Mouse (Mus musculus): Measurements from ENCODE around the gene Ddr1. TPM values are rescaled to one million over a fixed set of nuclear protein-coding genes. Genes with fewer than 3 reads are reported as not detected.
A peak's percentile ranks its signal among the peaks of the same experiment; 100 is the strongest.

Ddr1 gene
- polyA plus RNA-seq, 1 experiment from 2014 or later, result 57.9 TPM

DNA sequence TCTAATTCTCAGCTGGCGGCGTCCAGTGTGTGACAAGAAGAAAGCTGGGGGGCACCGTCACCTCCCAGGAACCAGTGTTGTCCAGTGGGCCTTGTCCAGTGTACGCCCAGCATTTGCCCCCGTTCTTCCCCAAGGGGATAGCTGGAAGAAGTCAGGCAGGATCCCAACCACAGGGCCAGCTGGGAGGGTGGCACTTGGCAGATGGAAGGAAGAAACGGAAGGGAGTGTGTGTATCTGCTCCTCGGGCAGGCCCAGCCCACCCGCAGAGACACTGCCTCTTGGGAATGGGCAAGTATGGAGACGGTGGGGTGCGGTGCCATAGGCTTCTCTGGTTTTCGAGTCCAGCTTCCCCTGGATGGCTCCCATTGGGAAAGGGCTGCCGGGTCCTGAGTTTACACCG, 22.4 kb downstream of the Ddr1 start:
- H3K27ac ChIP-seq, result no peak overlapping the region
- H3K9me3 ChIP-seq, result no peaks in the 10 kb centered on the region
- 88% methylated on average over 13 of the region's 13 CpGs for WGBS
- H3K36me3 ChIP-seq, result peaks cover 58% of the 10 kb centered on the region
- no peak overlapping the region for H3K4me3 ChIP-seq
- H3K9ac ChIP-seq, result no peak overlapping the region
- H3K27me3 ChIP-seq, result no peaks in the 10 kb centered on the region
- H3K4me2 ChIP-seq (replicated peaks), result no peak overlapping the region
- no peaks in the 10 kb centered on the region for H3K4me1 ChIP-seq
- ATAC-seq (ENCODE audit: low FRiP score, low read depth), result no peak

DNA sequence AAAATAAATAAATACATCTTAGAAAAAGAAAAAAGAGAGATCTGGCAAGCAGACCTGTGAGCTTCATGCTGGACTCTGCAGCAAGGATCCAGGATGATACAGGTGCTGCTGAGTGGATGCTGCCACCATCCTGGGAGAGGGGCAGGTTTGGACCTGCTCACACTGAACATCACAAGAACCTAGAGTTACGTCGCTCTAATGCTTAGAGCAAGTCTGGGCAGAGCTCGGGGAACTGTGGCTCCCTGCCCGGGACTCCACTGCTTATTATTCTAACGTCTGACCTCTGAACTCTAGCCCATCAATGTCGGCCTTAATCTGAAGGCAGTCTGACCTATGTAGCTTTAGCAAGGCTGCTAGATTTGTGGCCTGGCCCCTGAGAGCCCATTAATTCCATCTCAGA, 23.8 kb downstream of the Ddr1 start:
- Histone ChIP-seq H3K27me3 (no peaks in the 10 kb centered on the region), H3K4me1 (no peaks in the 10 kb centered on the region), H3K4me3 (no peak overlapping the region), H3K27ac (no peak overlapping the region), H3K9me3 (no peaks in the 10 kb centered on the region), H3K9ac (no peak overlapping the region), H3K36me3 (peaks cover 45% of the 10 kb centered on the region), H3K4me2 (replicated peaks) (no peak overlapping the region)
- 51% methylated on average over 6 of the region's 6 CpGs for WGBS
- no peak for ATAC-seq (ENCODE audit: low FRiP score, low read depth)

DNA sequence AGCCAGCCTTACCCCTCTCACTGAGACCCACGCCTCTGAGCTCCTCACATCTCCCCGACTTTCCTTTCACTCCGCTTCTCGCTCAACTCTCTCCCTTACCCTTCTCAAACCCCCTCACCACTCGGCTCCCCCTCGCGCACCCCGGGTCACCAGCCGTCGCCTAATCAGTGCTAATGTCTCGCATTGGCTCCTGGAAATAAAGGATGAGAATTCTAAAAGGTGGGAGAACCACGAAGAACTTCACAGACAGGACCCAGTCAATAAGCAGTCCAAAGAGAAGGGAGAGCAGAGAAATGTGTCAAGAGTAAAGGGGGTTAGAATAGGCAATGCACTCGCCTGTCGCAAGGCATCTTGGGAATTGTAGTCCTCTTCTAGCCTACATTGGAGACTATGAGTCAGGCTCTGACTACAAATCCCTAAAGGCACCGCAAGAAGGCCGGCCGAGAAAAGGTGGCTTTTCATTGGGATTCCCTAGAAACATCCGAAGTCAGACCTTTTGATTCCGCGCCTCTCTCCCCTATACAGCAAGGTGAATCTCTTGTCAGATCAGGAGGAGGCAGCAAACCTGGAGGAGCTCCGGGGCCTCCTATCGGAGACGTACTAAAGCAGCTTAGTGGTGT, 30.9 kb downstream of the Ddr1 start, which contains the start of gene Gtf2h4:
TSS of gene Gtf2h4 (minus strand) at position 324 of the 620 bp plus-strand sequence.
- peak within 1 kb of the TSS; percentile 84 for H3K9ac ChIP-seq
- WGBS, result 2% methylated on average over 23 of the region's 23 CpGs
- peaks cover 27% of the 10 kb centered on the region for H3K36me3 ChIP-seq
- H3K4me3 ChIP-seq, result peak within 1 kb of the TSS; percentile 65
- no peaks in the 10 kb centered on the region for H3K9me3 ChIP-seq
- peak; percentile 98 for ATAC-seq (ENCODE audit: low FRiP score, low read depth)
- no peak within 1 kb of the TSS for H3K27ac ChIP-seq
- H3K27me3 ChIP-seq, result no peaks in the 10 kb centered on the region
- peak within 1 kb of the TSS; percentile 91 for H3K4me2 ChIP-seq (replicated peaks)
- H3K4me1 ChIP-seq, result peaks cover 8% of the 10 kb centered on the region

DNA sequence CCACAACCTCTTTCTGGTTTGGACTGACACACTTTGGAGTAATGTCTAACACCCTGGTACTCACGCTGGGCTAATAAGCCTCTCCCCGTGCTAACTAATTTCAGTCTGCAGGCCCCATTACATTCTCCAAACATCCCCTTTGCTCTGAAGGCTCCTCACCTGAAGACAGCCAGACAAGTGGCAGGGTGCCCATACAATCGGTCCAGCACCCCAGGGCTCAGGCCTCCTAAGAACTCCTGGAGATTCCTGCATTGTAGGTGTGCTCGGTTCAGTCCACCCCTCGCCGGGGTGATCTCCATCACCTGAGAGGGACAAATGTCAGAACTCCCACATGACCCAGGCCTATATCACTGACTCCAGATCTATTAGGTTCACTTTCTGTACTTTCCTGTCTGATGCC, 31.9 kb downstream of the Ddr1 start:
- no peak for ATAC-seq (ENCODE audit: low FRiP score, low read depth)
- H3K4me3 ChIP-seq, result peak overlapping the region; percentile 65
- no peak overlapping the region for H3K27ac ChIP-seq
- peaks cover 27% of the 10 kb centered on the region for H3K36me3 ChIP-seq
- H3K9ac ChIP-seq, result peak overlapping the region; percentile 84
- no peaks in the 10 kb centered on the region for H3K9me3 ChIP-seq
- peak overlapping the region; percentile 91 for H3K4me2 ChIP-seq (replicated peaks)
- peaks cover 16% of the 10 kb centered on the region for H3K4me1 ChIP-seq
- 90% methylated on average over 6 of the region's 6 CpGs for WGBS
- no peaks in the 10 kb centered on the region for H3K27me3 ChIP-seq

DNA sequence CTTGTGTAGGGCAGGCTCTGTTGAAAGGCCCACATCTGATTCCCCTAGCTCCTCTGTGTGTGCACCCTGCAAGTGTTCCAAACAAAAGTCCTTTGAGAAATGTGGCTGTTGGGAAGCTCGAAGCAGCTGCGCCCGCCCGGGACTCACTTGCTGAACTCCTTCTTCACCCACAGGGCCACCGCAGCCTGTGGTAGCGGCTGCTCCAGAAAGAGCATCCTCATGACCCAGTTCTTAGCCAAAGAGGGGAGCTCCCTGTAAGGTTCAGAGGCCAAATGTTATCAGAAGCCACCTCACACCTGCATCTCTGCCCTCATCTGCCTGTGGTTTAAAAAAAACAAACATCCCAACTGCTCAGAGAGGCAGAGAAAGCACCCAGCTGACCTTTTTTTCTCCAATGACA, 32.6 kb downstream of the Ddr1 start:
- Histone ChIP-seq H3K4me1 (peaks cover 17% of the 10 kb centered on the region), H3K4me2 (replicated peaks) (no peak overlapping the region), H3K27me3 (no peaks in the 10 kb centered on the region), H3K27ac (no peak overlapping the region), H3K36me3 (peaks cover 27% of the 10 kb centered on the region), H3K9me3 (no peaks in the 10 kb centered on the region), H3K4me3 (no peak overlapping the region), H3K9ac (no peak overlapping the region)
- ATAC-seq (ENCODE audit: low FRiP score, low read depth), result no peak
- WGBS, result 91% methylated on average over 6 of the region's 6 CpGs

DNA sequence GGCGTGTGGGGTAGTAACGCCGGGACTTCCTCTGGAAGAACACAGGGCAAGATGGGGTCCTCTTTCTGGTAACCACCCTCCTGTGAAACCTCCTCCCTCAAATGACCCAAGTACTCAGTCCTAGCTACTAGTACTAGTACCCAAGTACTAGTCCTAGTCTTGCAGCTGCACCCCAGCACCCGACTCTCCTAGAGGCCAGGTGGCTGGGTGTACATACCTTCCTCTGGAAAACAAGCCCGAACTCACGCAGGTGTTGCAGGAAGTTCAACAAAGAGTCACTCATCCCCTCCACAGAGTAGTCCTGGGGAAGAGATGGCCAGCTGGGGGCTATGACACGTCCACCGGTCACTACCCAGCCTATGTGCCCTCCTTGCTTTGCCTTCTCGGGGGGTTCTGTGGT, 34.7 kb downstream of the Ddr1 start:
- Histone ChIP-seq H3K4me3 (no peak overlapping the region), H3K4me2 (replicated peaks) (no peak overlapping the region), H3K9ac (no peak overlapping the region), H3K9me3 (no peaks in the 10 kb centered on the region), H3K36me3 (peaks cover 33% of the 10 kb centered on the region), H3K27ac (no peak overlapping the region), H3K27me3 (no peaks in the 10 kb centered on the region), H3K4me1 (peaks cover 22% of the 10 kb centered on the region)
- no peak for ATAC-seq (ENCODE audit: low FRiP score, low read depth)
- 91% methylated on average over 9 of the region's 9 CpGs for WGBS

DNA sequence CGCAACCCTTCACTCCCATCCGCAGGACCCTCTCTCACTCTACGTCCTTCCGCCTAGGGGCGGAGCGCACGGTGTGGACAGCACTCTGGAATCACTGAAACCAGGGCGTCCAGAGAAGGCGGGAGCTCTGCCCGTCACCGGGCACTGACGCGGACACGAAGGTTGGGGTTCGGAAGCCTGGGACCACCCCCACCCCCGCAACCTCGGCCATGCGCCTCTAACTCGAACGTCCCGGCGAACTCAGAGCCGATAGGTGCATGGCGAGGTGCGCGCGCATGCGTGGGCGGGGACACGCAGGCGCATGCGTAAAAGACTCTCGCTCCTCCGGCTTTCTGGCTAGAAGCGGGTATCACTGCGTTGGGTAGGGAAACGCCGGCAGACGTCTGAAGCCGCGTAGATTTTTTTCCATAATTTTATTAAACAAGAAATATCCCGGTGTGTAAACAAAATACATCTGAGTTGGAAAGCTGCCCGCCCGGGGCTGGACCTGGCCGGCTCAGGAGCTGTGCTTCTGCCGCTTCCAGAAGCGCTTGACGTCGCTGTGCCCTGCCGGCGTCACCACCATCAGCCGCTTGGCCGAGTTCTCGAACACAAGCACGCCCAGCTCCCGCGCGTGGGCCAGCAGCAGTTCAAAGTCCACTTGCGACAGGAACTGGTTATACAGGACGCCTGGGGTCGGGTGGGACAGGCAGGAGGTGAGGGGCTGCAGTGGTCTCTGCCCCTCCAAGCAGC, 36.9 kb downstream of the Ddr1 start, which contains the start of gene Vars2:
TSS of gene Vars2 (minus strand) at position 259 of the 732 bp plus-strand sequence.
- peaks cover 51% of the 10 kb centered on the region for H3K36me3 ChIP-seq
- WGBS, result under 1% methylated on average over 61 of the region's 61 CpGs

DNA sequence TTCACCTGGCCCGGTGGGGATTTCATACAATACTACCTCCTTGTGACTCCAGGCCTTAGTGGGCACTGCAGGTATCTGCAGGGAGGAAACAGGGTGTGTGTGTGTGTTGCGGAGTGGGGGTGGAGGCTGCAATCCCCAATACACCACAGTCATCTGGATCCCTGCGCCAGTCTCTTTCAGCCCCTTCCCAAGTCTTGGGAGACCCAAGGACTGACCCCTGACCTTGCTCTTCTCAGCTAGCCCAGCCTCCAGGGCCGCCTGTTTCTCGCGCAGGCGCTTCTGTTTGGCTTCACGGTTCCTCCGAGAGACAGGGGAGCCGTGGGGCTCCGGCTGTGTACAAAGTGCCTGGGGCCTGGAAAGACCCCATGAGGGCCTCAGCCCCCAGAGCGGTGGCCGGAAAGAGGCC, 37.6 kb downstream of the Ddr1 start:
- H3K4me3 ChIP-seq, result peak overlapping the region; percentile 73
- no peaks in the 10 kb centered on the region for H3K9me3 ChIP-seq
- peaks cover 53% of the 10 kb centered on the region for H3K36me3 ChIP-seq
- peak overlapping the region; percentile 88 for H3K9ac ChIP-seq
- peak overlapping the region; percentile 96 for H3K4me2 ChIP-seq (replicated peaks)
- H3K27me3 ChIP-seq, result no peaks in the 10 kb centered on the region
- WGBS, result 2% methylated on average over 13 of the region's 13 CpGs
- H3K4me1 ChIP-seq, result peaks cover 14% of the 10 kb centered on the region
- H3K27ac ChIP-seq, result peak overlapping the region; percentile 83
- ATAC-seq (ENCODE audit: low FRiP score, low read depth), result peak; percentile 49

More for the DNA sequence above, 36.9 kb downstream of the Ddr1 start, which contains the start of gene Vars2:
- Histone ChIP-seq H3K9me3 (no peaks in the 10 kb centered on the region), H3K4me2 (replicated peaks) (peak within 1 kb of the TSS; percentile 96), H3K9ac (peak within 1 kb of the TSS; percentile 88), H3K27me3 (no peaks in the 10 kb centered on the region), H3K4me1 (peaks cover 15% of the 10 kb centered on the region), H3K4me3 (peak within 1 kb of the TSS; percentile 73), H3K27ac (peak within 1 kb of the TSS; percentile 83)
- peak; percentile 91 for ATAC-seq (ENCODE audit: low FRiP score, low read depth)

DNA sequence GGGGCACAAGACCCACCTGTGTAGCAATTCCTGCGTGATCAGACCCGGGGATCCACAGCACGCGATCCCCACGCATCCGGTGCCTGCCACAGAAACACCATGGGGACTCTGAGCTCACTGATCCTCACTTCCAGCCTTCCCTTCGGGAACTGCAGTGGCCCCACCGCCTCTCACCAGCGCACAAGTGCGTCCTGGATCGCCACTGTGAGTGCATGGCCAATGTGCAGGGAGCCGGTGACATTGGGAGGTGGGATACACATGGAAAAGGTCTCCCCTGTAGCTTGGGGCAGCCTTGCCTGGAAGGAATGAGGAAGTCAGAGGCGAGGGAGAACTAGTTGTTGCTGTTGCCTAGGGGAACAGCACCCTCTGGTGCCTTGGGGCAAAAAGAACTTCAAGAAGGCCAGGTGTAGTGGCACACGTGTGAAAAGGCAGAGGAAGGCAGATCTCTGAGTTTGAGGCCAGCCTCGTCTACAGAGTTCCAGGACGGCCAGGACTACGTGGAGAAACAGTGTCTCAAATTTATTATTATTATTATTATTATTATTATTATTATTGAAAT, 38.4 kb downstream of the Ddr1 start:
- Histone ChIP-seq H3K4me2 (replicated peaks) (peak overlapping the region; percentile 96), H3K9ac (peak overlapping the region; percentile 88; the same call in 1 of the 2 replicates), H3K9me3 (no peaks in the 10 kb centered on the region), H3K4me3 (no peak overlapping the region), H3K27me3 (no peaks in the 10 kb centered on the region), H3K36me3 (peaks cover 54% of the 10 kb centered on the region), H3K4me1 (peaks cover 14% of the 10 kb centered on the region), H3K27ac (no peak overlapping the region)
- WGBS, result 77% methylated on average over 17 of the region's 17 CpGs
- ATAC-seq (ENCODE audit: low FRiP score, low read depth), result no peak

DNA sequence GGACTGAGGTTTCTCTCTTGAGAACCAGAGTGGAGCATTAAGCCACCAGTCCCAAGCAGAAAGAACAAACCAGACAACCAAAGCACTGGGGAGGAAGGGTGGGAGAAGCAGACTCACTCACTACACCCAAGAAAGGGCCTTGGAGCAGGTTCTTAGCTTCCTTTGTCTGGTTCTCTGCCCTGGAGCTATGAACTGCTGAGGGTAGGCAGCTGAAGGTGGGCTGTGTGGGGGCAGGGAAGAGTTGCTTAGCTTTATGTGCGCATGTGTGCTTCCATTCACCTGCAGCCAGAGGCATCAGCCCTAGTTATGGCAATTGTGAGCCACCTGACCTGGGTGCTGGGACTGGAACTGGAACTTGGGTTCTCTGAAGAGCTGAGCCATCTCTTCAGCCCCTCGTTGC, 51.3 kb downstream of the Ddr1 start:
- 76% methylated on average over 2 of the region's 2 CpGs for WGBS

DNA sequence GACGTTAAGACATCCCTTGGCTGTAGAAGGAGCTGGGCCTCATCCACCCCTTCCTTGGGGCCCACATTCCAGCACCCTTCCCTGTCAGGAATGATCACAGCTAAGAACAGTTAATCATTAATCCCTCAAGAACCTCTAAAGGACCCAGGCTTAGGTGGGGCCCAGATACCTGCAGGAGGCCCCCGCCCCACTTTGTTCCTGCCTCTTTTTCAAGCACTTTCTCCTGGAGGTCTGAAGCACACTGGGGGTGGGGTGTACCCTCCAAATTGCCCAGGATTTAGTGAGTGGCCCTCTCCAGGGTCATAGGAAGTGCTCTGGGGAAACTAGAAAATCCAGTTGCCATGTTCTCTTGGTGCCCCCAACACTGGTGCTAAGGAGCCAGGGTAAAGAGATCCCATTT, 55.0 kb downstream of the Ddr1 start:
- Histone ChIP-seq H3K9ac (no peak overlapping the region; the same call in 1 of the 2 replicates), H3K9me3 (no peaks in the 10 kb centered on the region)

More for the DNA sequence above, 51.3 kb downstream of the Ddr1 start:
- Histone ChIP-seq H3K27me3 (no peaks in the 10 kb centered on the region), H3K4me2 (replicated peaks) (no peak overlapping the region), H3K4me3 (no peak overlapping the region), H3K4me1 (no peaks in the 10 kb centered on the region), H3K9ac (no peak overlapping the region), H3K36me3 (peaks cover 37% of the 10 kb centered on the region), H3K9me3 (no peaks in the 10 kb centered on the region), H3K27ac (no peak overlapping the region)
- no peak for ATAC-seq (ENCODE audit: low FRiP score, low read depth)

DNA sequence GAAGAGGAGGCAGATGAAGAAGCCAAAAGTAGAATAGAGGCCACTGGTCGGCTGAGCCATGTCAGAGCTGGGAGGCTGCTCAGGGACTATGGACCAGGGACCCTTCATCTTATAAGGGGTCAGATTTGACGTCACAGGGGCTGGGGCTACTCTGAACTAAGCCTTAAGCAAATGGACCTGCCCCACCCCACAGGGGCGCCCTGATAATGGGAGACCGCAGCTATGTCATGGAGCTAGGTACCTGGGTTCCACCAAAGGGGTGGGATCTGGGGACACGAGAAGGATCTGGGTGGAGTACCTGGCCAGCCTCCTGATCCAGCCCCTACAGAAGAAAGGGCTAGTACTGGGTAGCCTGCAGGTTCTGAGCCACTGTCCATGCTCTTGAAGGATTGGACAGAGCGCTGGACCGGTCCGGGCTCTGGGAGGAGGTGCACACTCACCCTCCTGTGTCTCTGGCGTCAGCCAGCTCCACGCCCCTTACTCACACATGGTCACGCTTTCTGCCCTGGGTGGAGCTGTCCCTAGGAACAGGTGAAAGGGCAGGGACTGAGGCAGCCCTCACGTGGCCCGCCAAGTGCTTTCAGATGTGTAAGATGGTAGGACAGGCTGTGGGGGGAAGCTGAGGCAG, 60.7 kb downstream of the Ddr1 start, which contains the start of gene Mucl3:
TSS of gene Mucl3 (minus strand) at position 87 of the 628 bp plus-strand sequence.
- ATAC-seq (ENCODE audit: low FRiP score, low read depth), result no peak
- WGBS, result 73% methylated on average over 13 of the region's 13 CpGs

More for the DNA sequence above, 55.0 kb downstream of the Ddr1 start:
- Histone ChIP-seq H3K27me3 (no peaks in the 10 kb centered on the region), H3K4me1 (no peaks in the 10 kb centered on the region), H3K27ac (no peak overlapping the region), H3K4me2 (replicated peaks) (no peak overlapping the region), H3K36me3 (peaks cover under 1% of the 10 kb centered on the region; the same call in 1 of the 2 replicates), H3K4me3 (no peak overlapping the region)
- ATAC-seq (ENCODE audit: low FRiP score, low read depth), result no peak
- 65% methylated on average over 2 of the region's 2 CpGs for WGBS

More for the DNA sequence above, 60.7 kb downstream of the Ddr1 start, which contains the start of gene Mucl3:
- Histone ChIP-seq H3K27ac (no peak within 1 kb of the TSS), H3K36me3 (no peaks in the 10 kb centered on the region), H3K4me2 (replicated peaks) (no peak within 1 kb of the TSS), H3K9me3 (no peaks in the 10 kb centered on the region), H3K9ac (no peak within 1 kb of the TSS), H3K27me3 (peaks cover 10% of the 10 kb centered on the region), H3K4me3 (no peak within 1 kb of the TSS), H3K4me1 (peaks cover under 1% of the 10 kb centered on the region; the same call in 1 of the 2 replicates)
